Mouse (Mus musculus): ENCODE measurements at regions not wholly inside any gene's neighbourhood (a gene's known extent, or its start where the extent isn't known, plus 50 kb on each side); places are given as distances from the start of the nearest gene placed in this dataset.

DNA sequence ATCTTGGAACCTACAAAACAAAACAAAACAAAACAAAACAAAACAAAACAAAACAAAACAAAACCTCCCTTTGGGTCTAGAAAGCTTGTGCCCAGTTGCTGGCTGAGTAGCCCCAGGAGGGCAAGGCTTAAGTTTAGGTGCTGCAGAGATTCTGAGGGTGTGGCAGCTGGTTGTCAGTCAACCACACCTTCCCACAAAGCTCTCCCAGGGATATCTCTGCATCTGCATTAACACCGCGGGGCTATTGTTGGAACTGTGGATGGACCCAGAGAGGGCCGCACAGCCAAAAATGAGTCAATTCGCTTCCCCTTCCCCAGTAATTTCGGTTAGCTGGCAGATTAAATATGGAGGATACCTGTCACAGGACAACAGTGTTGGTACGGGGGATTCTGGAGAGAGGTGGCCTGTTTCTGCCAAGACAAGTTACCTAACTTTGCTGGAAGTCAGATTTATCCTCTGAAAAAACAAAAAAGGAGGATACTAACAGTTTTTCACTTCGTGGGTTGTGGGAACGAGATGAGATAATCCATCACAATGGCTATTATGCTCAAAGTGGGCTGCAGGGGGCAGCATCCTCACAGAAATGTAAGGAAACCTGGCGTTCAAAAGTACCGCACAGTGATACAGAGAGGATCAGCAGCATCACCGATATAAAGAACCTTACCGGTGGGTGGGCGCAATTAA is 96.7 kb downstream of the 1500009L16Rik start:
- Histone ChIP-seq H3K36me3 (ENCODE audit: control insufficient read depth, insufficient read depth, low read length) (no peaks in the 10 kb centered on the region), H3K4me1 (replicated peaks; ENCODE audit: control insufficient read depth, insufficient read depth, low read length) (no peaks in the 10 kb centered on the region), H3K27ac (ENCODE audit: control insufficient read depth, insufficient read depth, low read length) (no peak overlapping the region), H3K4me3 (ENCODE audit: control insufficient read depth, insufficient read depth, low read length) (no peak overlapping the region), H3K27me3 (ENCODE audit: control insufficient read depth, insufficient read depth, low read length) (no peaks in the 10 kb centered on the region)
- 12% methylated on average over 13 of the region's 13 CpGs for WGBS
- TF ChIP-seq POLR2A (IDR thresholded peaks at IDR 0.05; ENCODE audit: control insufficient read depth, extremely low read depth, insufficient read depth, low read length, poor library complexity) (no peak), CTCF (IDR thresholded peaks at IDR 0.05; ENCODE audit: borderline replicate concordance, control insufficient read depth, extremely low read depth, insufficient read depth, low read length, poor library complexity) (no peak)
- peak; percentile 54 for DNase-seq

DNA sequence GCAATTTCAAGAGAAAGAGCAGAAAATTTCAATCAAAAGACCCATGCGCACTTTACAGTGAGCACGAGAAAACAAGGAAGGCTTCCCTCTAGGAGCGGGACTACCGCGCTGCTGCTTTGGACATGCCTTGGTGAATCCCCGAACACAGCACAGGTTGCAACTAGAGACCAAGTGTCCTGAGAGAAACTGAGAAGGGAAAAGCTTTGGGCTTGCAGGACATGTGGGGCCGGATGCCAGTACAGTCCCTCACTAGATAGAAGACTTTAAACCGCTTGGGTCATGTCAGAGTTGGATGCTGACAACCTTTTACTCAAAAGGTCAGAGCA is 97.2 kb downstream of the 1500009L16Rik start:
- H3K27ac ChIP-seq (ENCODE audit: control insufficient read depth, insufficient read depth, low read length), result no peak overlapping the region
- DNase-seq, result no peak
- 79% methylated on average over 8 of the region's 8 CpGs for WGBS

DNA sequence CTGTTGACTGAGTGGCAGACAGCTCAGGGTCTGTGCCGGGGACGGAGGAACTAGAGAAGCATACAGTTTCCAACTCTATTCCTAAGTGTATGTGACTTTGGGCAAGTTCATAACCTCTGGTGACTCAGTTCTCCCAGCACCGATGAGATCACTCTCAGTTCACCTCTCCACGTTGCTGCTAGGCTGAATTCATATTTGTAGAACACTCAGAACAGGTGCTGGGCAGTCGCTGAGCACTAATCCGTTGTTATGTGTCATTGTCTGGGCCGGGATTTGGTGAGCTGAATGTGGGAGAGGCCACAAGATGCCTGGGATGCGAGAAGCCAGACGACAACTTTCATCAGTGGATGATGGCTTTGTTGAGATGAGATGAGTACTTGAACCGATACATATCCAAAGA is 98.4 kb downstream of the 1500009L16Rik start:
- Histone ChIP-seq H3K27me3 (ENCODE audit: control insufficient read depth, insufficient read depth, low read length) (no peaks in the 10 kb centered on the region), H3K4me3 (ENCODE audit: control insufficient read depth, insufficient read depth, low read length) (no peak overlapping the region), H3K36me3 (ENCODE audit: control insufficient read depth, insufficient read depth, low read length) (no peaks in the 10 kb centered on the region), H3K27ac (ENCODE audit: control insufficient read depth, insufficient read depth, low read length) (no peak overlapping the region), H3K4me1 (replicated peaks; ENCODE audit: control insufficient read depth, insufficient read depth, low read length) (no peaks in the 10 kb centered on the region)
- 84% methylated on average over 10 of the region's 10 CpGs for WGBS
- DNase-seq, result no peak
- TF ChIP-seq POLR2A (IDR thresholded peaks at IDR 0.05; ENCODE audit: control insufficient read depth, extremely low read depth, insufficient read depth, low read length, poor library complexity) (no peak), CTCF (IDR thresholded peaks at IDR 0.05; ENCODE audit: borderline replicate concordance, control insufficient read depth, extremely low read depth, insufficient read depth, low read length, poor library complexity) (no peak)

More for the DNA sequence above, 97.2 kb downstream of the 1500009L16Rik start:
- H3K4me1 ChIP-seq (replicated peaks; ENCODE audit: control insufficient read depth, insufficient read depth, low read length), result no peaks in the 10 kb centered on the region
- H3K36me3 ChIP-seq (ENCODE audit: control insufficient read depth, insufficient read depth, low read length), result no peaks in the 10 kb centered on the region
- no peak for TF ChIP-seq CTCF (IDR thresholded peaks at IDR 0.05; ENCODE audit: borderline replicate concordance, control insufficient read depth, extremely low read depth, insufficient read depth, low read length, poor library complexity)
- TF ChIP-seq POLR2A (IDR thresholded peaks at IDR 0.05; ENCODE audit: control insufficient read depth, extremely low read depth, insufficient read depth, low read length, poor library complexity), result no peak
- H3K27me3 ChIP-seq (ENCODE audit: control insufficient read depth, insufficient read depth, low read length), result no peaks in the 10 kb centered on the region
- no peak overlapping the region for H3K4me3 ChIP-seq (ENCODE audit: control insufficient read depth, insufficient read depth, low read length)

DNA sequence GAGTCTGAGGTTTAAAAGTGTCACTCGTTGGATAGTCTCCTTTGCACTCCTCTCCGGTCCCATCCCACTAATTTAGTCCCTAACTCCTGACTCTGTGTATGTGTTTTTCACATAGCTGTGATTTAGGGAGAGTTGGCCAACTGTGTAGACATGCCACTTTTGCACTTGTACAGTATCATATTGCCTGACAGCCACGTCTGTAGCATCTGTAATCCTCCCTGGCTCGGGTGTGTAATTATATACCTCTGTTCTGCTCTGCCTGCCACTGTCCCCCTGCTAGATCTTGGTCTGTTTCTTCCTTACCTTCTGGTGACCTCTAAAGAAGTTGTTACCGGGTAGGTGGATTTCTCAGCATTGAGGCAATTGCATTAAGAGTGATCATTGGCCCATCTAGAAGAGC is 103.4 kb downstream of the 1500009L16Rik start:
- H3K27ac ChIP-seq (ENCODE audit: control insufficient read depth, insufficient read depth, low read length), result no peak overlapping the region
- H3K4me1 ChIP-seq (replicated peaks; ENCODE audit: control insufficient read depth, insufficient read depth, low read length), result no peaks in the 10 kb centered on the region
- WGBS, result 89% methylated on average over 5 of the region's 5 CpGs
- no peaks in the 10 kb centered on the region for H3K27me3 ChIP-seq (ENCODE audit: control insufficient read depth, insufficient read depth, low read length)
- no peak for DNase-seq
- H3K4me3 ChIP-seq (ENCODE audit: control insufficient read depth, insufficient read depth, low read length), result no peak overlapping the region
- H3K36me3 ChIP-seq (ENCODE audit: control insufficient read depth, insufficient read depth, low read length), result no peaks in the 10 kb centered on the region
- TF ChIP-seq CTCF (IDR thresholded peaks at IDR 0.05; ENCODE audit: borderline replicate concordance, control insufficient read depth, extremely low read depth, insufficient read depth, low read length, poor library complexity) (no peak), POLR2A (IDR thresholded peaks at IDR 0.05; ENCODE audit: control insufficient read depth, extremely low read depth, insufficient read depth, low read length, poor library complexity) (no peak)

DNA sequence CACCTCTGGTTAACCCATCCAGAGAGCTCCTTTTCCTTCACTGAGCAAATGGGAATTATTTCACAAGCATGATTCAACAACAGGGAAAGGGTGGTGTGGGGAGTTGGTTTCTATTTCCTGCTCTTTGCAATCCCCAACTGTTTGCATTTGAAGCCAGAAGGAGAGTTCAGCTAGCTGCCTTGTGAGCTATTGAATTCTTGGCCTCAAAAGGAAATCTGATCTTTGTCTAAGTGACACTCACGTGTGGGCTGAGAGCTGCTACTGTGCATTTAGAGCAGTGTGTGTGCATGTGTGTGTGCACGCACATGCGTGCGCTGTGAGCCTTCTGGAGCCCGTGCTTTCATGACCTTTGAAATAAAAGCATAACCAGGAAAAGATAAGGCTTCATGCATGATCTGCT is 113.7 kb downstream of the 1500009L16Rik start:
- WGBS, result 82% methylated on average over 5 of the region's 5 CpGs
- no peak overlapping the region for H3K27ac ChIP-seq (ENCODE audit: control insufficient read depth, insufficient read depth, low read length)

DNA sequence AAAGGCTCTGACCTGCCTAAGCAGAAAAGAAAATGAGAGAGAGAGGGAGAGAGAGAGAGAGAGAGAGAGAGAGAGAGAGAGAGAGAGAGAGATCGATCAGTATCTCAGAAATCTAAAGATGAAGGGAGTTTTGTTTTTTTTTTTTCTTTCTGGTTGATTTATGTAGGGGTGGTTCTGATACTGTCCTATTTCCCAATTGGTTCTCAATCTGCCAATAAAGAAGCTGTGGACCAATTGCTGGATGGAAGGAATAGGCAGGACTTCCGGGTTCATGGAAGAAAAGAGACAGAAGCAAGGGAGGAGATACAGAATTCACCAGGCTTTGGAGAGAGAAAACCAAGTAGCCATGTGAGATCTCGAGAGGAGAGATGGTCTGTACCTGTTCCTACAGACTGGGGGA is 117.6 kb downstream of the 1500009L16Rik start:
- TF ChIP-seq POLR2A (IDR thresholded peaks at IDR 0.05; ENCODE audit: control insufficient read depth, extremely low read depth, insufficient read depth, low read length, poor library complexity) (no peak), CTCF (IDR thresholded peaks at IDR 0.05; ENCODE audit: borderline replicate concordance, control insufficient read depth, extremely low read depth, insufficient read depth, low read length, poor library complexity) (no peak)
- no peaks in the 10 kb centered on the region for H3K27me3 ChIP-seq (ENCODE audit: control insufficient read depth, insufficient read depth, low read length)
- no peak for DNase-seq
- 83% methylated on average over 3 of the region's 3 CpGs for WGBS
- H3K27ac ChIP-seq (ENCODE audit: control insufficient read depth, insufficient read depth, low read length), result no peak overlapping the region
- H3K4me3 ChIP-seq (ENCODE audit: control insufficient read depth, insufficient read depth, low read length), result no peak overlapping the region
- no peaks in the 10 kb centered on the region for H3K36me3 ChIP-seq (ENCODE audit: control insufficient read depth, insufficient read depth, low read length)
- H3K4me1 ChIP-seq (replicated peaks; ENCODE audit: control insufficient read depth, insufficient read depth, low read length), result no peaks in the 10 kb centered on the region

More for the DNA sequence above, 113.7 kb downstream of the 1500009L16Rik start:
- TF ChIP-seq POLR2A (IDR thresholded peaks at IDR 0.05; ENCODE audit: control insufficient read depth, extremely low read depth, insufficient read depth, low read length, poor library complexity) (no peak), CTCF (IDR thresholded peaks at IDR 0.05; ENCODE audit: borderline replicate concordance, control insufficient read depth, extremely low read depth, insufficient read depth, low read length, poor library complexity) (no peak)
- Histone ChIP-seq H3K36me3 (ENCODE audit: control insufficient read depth, insufficient read depth, low read length) (no peaks in the 10 kb centered on the region), H3K4me1 (replicated peaks; ENCODE audit: control insufficient read depth, insufficient read depth, low read length) (no peaks in the 10 kb centered on the region), H3K27me3 (ENCODE audit: control insufficient read depth, insufficient read depth, low read length) (no peaks in the 10 kb centered on the region), H3K4me3 (ENCODE audit: control insufficient read depth, insufficient read depth, low read length) (no peak overlapping the region)
- DNase-seq, result no peak

DNA sequence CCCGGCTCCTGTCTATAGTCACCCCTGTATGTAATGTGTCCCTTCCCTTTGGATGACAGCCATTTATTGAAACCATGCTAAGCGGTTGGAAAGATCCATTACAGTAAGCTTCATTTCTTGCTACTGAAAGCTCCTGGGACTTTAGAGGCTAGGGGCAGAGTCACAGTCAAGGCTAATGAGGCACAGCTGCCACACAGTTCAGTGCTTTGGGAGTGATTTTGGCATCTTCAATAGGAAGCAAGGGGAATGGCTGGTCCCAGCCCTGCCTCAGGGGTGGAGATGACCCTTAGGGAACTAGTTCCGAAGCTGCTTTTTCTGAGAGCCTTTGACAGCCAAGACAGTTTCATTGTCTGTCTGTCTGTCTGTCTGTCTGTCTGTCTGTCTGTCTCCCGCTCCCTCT is 128.2 kb downstream of the 1500009L16Rik start:
- 97% methylated on average over 4 of the region's 4 CpGs for WGBS
- no peak for DNase-seq

More for the DNA sequence above, 128.2 kb downstream of the 1500009L16Rik start:
- Histone ChIP-seq H3K36me3 (ENCODE audit: control insufficient read depth, insufficient read depth, low read length) (no peaks in the 10 kb centered on the region), H3K27me3 (ENCODE audit: control insufficient read depth, insufficient read depth, low read length) (no peaks in the 10 kb centered on the region), H3K4me3 (ENCODE audit: control insufficient read depth, insufficient read depth, low read length) (no peak overlapping the region), H3K27ac (ENCODE audit: control insufficient read depth, insufficient read depth, low read length) (no peak overlapping the region), H3K4me1 (replicated peaks; ENCODE audit: control insufficient read depth, insufficient read depth, low read length) (no peaks in the 10 kb centered on the region)
- TF ChIP-seq POLR2A (IDR thresholded peaks at IDR 0.05; ENCODE audit: control insufficient read depth, extremely low read depth, insufficient read depth, low read length, poor library complexity) (no peak), CTCF (IDR thresholded peaks at IDR 0.05; ENCODE audit: borderline replicate concordance, control insufficient read depth, extremely low read depth, insufficient read depth, low read length, poor library complexity) (no peak)

Data from thymus, adult 2 months (tissue).